Mouse (Mus musculus) liver, adult 2 months (tissue): ENCODE results near the gene Tgm1. TPM values are rescaled to one million over a fixed set of nuclear protein-coding genes. Genes with fewer than 3 reads are reported as not detected.
"Not testable (repeated sequence)": the region's sequence is repeated elsewhere in the genome, so short reads cannot be mapped to it uniquely, and the experiment has no call there.

Experiments
- DNase-seq: peaks from one replicate; pipeline ENCODE4 v3.0.0-alpha.2; 2011; ENCODE audit warnings: low read depth, low spot score; ENCODE audit errors: extremely low read depth
- H3K27ac ChIP-seq: fragments of 200-500 bp; replicated peaks from 2 replicates; pipeline ENCODE4 v1.5.1; 2012; ENCODE audit warnings: low read depth, mild to moderate bottlenecking, control low read depth, inconsistent platforms, low read length; ENCODE audit not compliant: insufficient read depth
- H3K27me3 ChIP-seq: fragments of 200-500 bp; 2 replicates; pipeline ENCODE4 v1.6.1; 2012; ENCODE audit warnings: mild to moderate bottlenecking, moderate library complexity, low read length, inconsistent platforms; ENCODE audit not compliant: control insufficient read depth, insufficient read depth
- H3K36me3 ChIP-seq: fragments of 200-500 bp; 2 replicates; pipeline ENCODE4 v1.6.1; 2012; ENCODE audit warnings: low read length, inconsistent platforms; ENCODE audit not compliant: control insufficient read depth, insufficient read depth
- H3K4me1 ChIP-seq: fragments of 200-500 bp; 2 replicates; pipeline ENCODE4 v1.6.1; 2011; ENCODE audit warnings: low read length; ENCODE audit not compliant: control insufficient read depth, insufficient read depth
- H3K4me3 ChIP-seq: fragments of 200-500 bp; 2 replicates; pipeline ENCODE4 v1.5.1; 2011; ENCODE audit warnings: low read depth, mild to moderate bottlenecking, control low read depth, low read length, moderate library complexity; ENCODE audit not compliant: insufficient read depth
- H3K79me2 ChIP-seq: fragments of 200-500 bp; 2 replicates; pipeline ENCODE4 v1.6.1; 2012; ENCODE audit warnings: inconsistent platforms, mild to moderate bottlenecking, low read length, moderate library complexity; ENCODE audit not compliant: control insufficient read depth, insufficient read depth
- H3K9ac ChIP-seq: fragments of 200-500 bp; 2 replicates; pipeline ENCODE4 v1.6.1; 2012; ENCODE audit warnings: low read depth, mild to moderate bottlenecking, control low read depth, inconsistent platforms, low read length
- CTCF ChIP-seq: fragments of 200-500 bp; IDR thresholded peaks from 2 replicates; pipeline ENCODE4 v1.5.1; 2011; ENCODE audit warnings: low read depth, low read length, control low read depth
- POLR2A ChIP-seq: fragments of 200-500 bp; IDR thresholded peaks from 2 replicates; pipeline ENCODE4 v1.6.1; 2011; ENCODE audit warnings: low read length, control low read depth; ENCODE audit not compliant: insufficient read depth; ENCODE audit errors: extremely low read depth
- WGBS: fragments of 180-500 bp; shearing (Covaris S2); methylation state at CpG from one replicate; pipeline ENCODE4 v1.1.7; 2018; 5-methylcytosine and 5-hydroxymethylcytosine counted together
- polyA plus RNA-seq: library from polyadenylated mRNA; depleted of rRNA; stranded (reverse); fragments of >200 nt; gene quantifications from 2 replicates; pipeline ENCODE4 v1.2.3, GENCODE M21; 2012; rRNA removed
- total RNA-seq: library from RNA; depleted of rRNA; stranded (reverse); fragments of >200 nt; gene quantifications from 2 replicates; pipeline ENCODE4 v1.2.3, GENCODE M21; 2014; rRNA removed

The Tgm1 gene
- total RNA-seq (7.9 and 8.4 TPM in 2 replicates), polyA plus RNA-seq (22.8 and 24.2 TPM in 2 replicates)

DNA sequence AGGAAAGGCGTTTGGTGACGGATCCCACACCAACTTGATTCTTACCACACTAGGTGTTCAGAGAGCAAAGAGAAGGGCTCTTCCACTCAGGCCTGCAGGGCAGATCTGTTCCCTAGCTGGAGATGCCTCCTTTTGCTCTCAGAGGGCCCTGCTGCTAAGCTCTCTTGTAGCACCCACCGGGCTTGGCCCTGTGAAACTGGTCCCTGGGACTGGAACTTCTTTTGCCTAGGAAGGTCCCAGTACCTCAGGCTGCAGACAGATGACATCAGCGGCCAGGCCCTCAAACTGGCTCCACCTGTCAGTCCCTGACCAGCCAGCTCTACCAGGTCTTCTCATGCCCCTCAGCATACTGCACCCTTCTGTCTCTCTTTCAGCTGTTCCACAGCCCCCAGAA, at the start of gene Tgm1:
Tgm1 (minus strand) TSS at position 198 of the 394 bp plus-strand sequence.
- Histone ChIP-seq H3K27me3 (no peaks in the 10 kb centered on the region), H3K9ac (peak within 1 kb of the TSS; percentile 80), H3K27ac (peak within 1 kb of the TSS; percentile 87), H3K4me1 (peaks cover 24% of the 10 kb centered on the region), H3K4me3 (peak within 1 kb of the TSS; percentile 82), H3K36me3 (peaks cover 3% of the 10 kb centered on the region; the same call in 1 of the 2 replicates), H3K79me2 (peaks cover 4% of the 10 kb centered on the region; the same call in 1 of the 2 replicates)
- WGBS: 26% methylated on average over 4 of the region's 4 CpGs
- DNase-seq: no peak
- no peak for TF ChIP-seq CTCF
- TF ChIP-seq POLR2A: no peak

DNA sequence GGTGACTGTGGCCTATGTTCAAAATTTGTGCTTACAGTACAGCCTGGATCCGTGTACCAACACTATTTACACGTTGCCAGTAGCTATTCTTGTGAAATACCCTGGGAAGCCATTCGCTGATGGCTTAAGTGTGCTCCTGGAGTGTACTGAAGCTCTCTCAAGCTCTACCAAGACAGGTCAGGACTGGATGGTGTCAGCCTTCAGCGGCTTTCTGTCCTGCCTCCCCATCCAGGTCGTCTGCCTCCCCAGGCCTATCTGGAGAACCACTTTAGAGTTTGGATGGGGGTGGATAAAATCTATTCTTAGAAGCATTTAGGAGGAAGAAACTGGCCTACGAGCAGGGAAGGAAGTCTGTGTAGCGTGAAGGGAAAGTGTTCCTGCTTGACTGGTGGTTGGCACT, 49.4 kb upstream of the Tgm1 start:
- DNase-seq: no peak
- Histone ChIP-seq H3K4me1 (peaks cover 7% of the 10 kb centered on the region; the same call in 1 of the 2 replicates), H3K27ac (no peak overlapping the region), H3K9ac (no peak overlapping the region), H3K79me2 (no peaks in the 10 kb centered on the region), H3K4me3 (no peak overlapping the region), H3K36me3 (no peaks in the 10 kb centered on the region), H3K27me3 (peaks cover 7% of the 10 kb centered on the region; the same call in 1 of the 2 replicates)
- TF ChIP-seq POLR2A: no peak
- no peak for TF ChIP-seq CTCF
- WGBS: 52% methylated on average over 7 of the region's 7 CpGs

DNA sequence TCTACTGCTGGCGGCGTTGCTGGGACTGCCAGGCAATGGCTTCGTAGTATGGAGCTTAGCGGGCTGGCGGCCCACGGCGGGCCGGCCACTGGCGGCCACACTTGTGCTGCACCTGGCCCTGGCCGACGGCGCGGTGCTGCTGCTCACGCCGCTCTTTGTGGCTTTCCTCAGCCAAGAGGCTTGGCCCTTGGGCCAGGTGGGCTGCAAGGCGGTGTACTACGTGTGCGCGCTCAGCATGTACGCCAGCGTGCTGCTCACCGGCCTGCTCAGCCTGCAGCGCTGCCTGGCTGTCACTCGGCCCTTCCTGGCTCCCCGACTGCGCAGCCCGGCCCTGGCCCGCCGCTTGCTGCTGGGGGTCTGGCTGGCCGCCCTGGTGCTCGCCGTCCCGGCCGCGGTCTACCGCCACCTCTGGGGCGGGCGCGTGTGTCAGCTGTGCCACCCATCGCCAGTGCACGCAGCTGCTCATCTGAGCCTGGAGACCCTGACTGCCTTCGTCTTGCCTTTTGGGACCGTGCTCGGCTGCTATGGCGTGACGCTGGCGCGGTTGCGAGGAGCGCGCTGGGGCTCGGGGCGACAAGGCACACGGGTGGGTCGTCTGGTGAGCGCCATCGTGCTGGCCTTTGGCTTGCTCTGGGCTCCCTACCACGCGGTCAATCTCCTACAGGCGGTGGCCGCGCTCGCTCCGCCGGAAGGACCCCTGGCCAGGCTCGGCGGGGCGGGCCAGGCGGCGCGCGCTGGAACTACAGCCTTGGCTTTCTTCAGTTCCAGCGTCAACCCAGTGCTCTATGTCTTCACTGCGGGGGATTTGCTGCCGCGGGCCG, 48.5 kb upstream of the Tgm1 start:
- peak overlapping the region; percentile 49; the same call in 1 of the 2 replicates for H3K4me3 ChIP-seq
- WGBS: 16% methylated on average over 77 of the region's 77 CpGs
- H3K79me2 ChIP-seq: no peaks in the 10 kb centered on the region
- peak overlapping the region; percentile 48 for H3K9ac ChIP-seq
- H3K36me3 ChIP-seq: no peaks in the 10 kb centered on the region
- H3K27ac ChIP-seq: no peak overlapping the region
- DNase-seq: no peak
- peaks cover 2% of the 10 kb centered on the region; the same call in 1 of the 2 replicates for H3K4me1 ChIP-seq
- H3K27me3 ChIP-seq: peaks cover 7% of the 10 kb centered on the region; the same call in 1 of the 2 replicates
- no peak for TF ChIP-seq POLR2A
- peak; percentile 17; the same call in 1 of the 2 replicates for TF ChIP-seq CTCF

DNA sequence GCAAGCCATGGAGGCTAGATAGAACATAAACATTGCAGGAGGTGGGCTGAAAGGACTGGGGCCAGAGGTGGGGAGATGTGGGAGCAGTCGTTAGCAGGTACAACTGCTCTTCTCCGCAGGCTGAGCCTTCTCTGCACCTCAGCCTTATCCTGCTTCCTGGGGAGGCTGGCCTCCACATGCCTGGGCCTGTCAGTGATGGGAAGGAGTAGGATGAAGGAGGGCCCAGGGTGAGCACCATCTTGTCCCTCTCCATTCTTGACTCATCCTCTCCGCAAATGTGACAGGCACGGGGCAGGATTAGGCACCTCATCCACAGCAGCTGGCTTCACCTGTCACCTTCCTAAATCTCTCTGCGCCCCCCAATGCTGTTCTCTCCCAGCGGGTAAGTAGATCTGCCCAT, 47.4 kb upstream of the Tgm1 start, which contains the start of gene Ltb4r2:
Ltb4r2 (plus strand) TSS at position 266 of the 400 bp plus-strand sequence.
- peaks cover 7% of the 10 kb centered on the region; the same call in 1 of the 2 replicates for H3K4me1 ChIP-seq
- 98% methylated on average over 6 of the region's 6 CpGs for WGBS

DNA sequence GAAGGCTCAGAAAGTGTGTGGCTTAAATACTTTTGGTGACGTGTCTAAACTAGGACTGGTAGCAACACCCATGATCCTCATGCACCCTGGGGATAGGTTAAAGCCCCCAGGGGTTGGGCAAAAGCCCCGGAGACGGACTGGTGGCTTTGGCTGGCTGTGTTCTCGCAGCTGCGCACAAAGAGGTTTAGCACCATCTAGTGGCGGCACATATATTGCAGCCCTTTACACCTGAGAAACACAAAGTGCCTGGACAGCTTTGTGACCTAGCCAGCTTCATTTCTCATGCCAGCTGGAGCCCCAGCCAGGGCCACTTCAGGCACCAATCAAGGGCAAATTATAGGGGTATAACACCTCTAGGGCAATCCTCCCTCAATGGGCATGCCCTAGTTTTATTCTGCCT, 46.4 kb upstream of the Tgm1 start:
- not testable (repeated sequence) for H3K36me3 ChIP-seq, H3K27me3 ChIP-seq, H3K27ac ChIP-seq, H3K9ac ChIP-seq, H3K4me3 ChIP-seq, H3K79me2 ChIP-seq
- peak; percentile 67 for DNase-seq
- 2% methylated on average over 6 of the region's 6 CpGs for WGBS
- peaks cover 10% of the 10 kb centered on the region; the same call in 1 of the 2 replicates for H3K4me1 ChIP-seq
- peak; percentile 81 for TF ChIP-seq CTCF

More for the DNA sequence above, 47.4 kb upstream of the Tgm1 start, which contains the start of gene Ltb4r2:
- no peak for TF ChIP-seq POLR2A
- no peak for TF ChIP-seq CTCF
- H3K4me3 ChIP-seq: peak within 1 kb of the TSS; percentile 49; the same call in 1 of the 2 replicates
- H3K27ac ChIP-seq: no peak within 1 kb of the TSS
- peaks cover 4% of the 10 kb centered on the region; the same call in 1 of the 2 replicates for H3K36me3 ChIP-seq
- no peak for DNase-seq
- H3K27me3 ChIP-seq: peaks cover 6% of the 10 kb centered on the region; the same call in 1 of the 2 replicates
- peak within 1 kb of the TSS; percentile 48 for H3K9ac ChIP-seq
- no peaks in the 10 kb centered on the region; the same call in 1 of the 2 replicates for H3K79me2 ChIP-seq
